Mouse (Mus musculus) hindbrain, embryonic 10.5 days (tissue): Measurements from ENCODE around the gene Kif5c. TPM values are rescaled to one million over a fixed set of nuclear protein-coding genes. Genes with fewer than 3 reads are reported as not detected.

Experiments
- DNase-seq: peaks from one replicate; pipeline ENCODE4 v3.0.0-alpha.2; 2017; ENCODE audit warnings: low spot score
- H3K27ac ChIP-seq: fragments of 300-500 bp; sonication (generic); 2 replicates; pipeline ENCODE4 v1.5.1; 2016; ENCODE audit warnings: mild to moderate bottlenecking, moderate library complexity
- H3K27me3 ChIP-seq: fragments of 300-500 bp; sonication (generic); 2 replicates; pipeline ENCODE4 v1.6.1; 2016; ENCODE audit warnings: mild to moderate bottlenecking; ENCODE audit not compliant: poor library complexity, insufficient read depth, severe bottlenecking
- H3K36me3 ChIP-seq: fragments of 300-500 bp; sonication (generic); 2 replicates; pipeline ENCODE4 v1.6.1; 2016; ENCODE audit warnings: mild to moderate bottlenecking, moderate library complexity
- H3K4me1 ChIP-seq: fragments of 300-500 bp; sonication (generic); replicated peaks from 2 replicates; pipeline ENCODE4 v1.6.1; 2016; ENCODE audit warnings: mild to moderate bottlenecking
- H3K4me3 ChIP-seq: fragments of 300-500 bp; sonication (generic); 2 replicates; pipeline ENCODE4 v1.5.1; 2016; ENCODE audit warnings: mild to moderate bottlenecking, moderate library complexity
- H3K9me3 ChIP-seq: fragments of 300-500 bp; sonication (generic); 2 replicates; pipeline ENCODE4 v1.6.1; 2016; ENCODE audit warnings: mild to moderate bottlenecking, moderate library complexity
- WGBS: fragments of 180-500 bp; shearing (Covaris S2); methylation state at CpG from one replicate; pipeline ENCODE4 v1.1.7; 2016; 5-methylcytosine and 5-hydroxymethylcytosine counted together
- polyA plus RNA-seq: library from polyadenylated mRNA; unstranded; fragments of >200 nt; fragmentation: Nextera tagmentation; extraction: Ambion mirVana; gene quantifications from 2 replicates; pipeline ENCODE4 v1.2.1, GENCODE M21; 2016

The Kif5c gene
- polyA plus RNA-seq, 1 experiment from 2014 or later = 67.6 TPM

DNA sequence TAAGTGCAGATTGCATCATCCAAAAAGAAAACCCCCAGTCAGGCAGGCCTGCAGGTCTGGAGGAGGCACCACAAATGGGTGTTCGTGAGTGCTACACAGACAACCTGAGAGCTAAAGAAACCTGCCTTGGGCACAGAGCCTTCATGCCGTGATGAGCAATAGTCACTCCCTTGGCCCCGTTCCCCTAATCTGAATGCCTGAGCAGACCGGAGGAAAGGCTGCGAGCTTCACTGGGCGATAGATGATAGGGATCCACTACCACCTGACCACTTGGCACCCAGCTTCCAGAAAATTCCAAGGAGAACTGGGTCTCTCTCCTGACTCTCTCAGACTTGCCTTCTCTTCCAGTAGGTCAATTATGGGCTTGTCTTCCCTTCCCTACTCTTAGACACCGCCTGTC, 24.2 kb upstream of the Kif5c start:
- Histone ChIP-seq H3K36me3 (no peaks in the 10 kb centered on the region), H3K9me3 (no peaks in the 10 kb centered on the region), H3K27me3 (no peaks in the 10 kb centered on the region), H3K27ac (no peak overlapping the region), H3K4me3 (no peak overlapping the region), H3K4me1 (peaks cover 3% of the 10 kb centered on the region; the same call in 1 of the 2 replicates)
- DNase-seq = no peak
- 93% methylated on average over 7 of the region's 7 CpGs for WGBS

DNA sequence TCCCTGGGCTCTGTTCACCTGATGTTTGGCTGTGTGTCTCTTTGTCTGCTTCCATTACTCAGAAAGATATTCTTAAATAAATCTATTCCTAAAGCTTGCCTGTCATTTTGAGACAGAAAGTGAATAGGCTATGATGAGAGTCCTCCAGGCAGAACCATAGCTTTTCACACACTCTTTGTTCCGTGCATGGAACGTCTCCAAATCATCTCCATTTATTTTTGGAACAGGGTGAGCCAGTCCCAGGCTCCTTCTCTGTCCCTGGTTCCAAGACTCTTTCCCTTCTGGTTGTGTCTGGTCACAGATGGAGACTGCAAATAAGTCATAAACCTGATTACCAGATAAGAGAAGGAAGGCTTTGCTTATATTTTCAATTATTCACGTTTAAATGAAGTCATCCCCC, 22.8 kb upstream of the Kif5c start:
- no peaks in the 10 kb centered on the region for H3K36me3 ChIP-seq
- DNase-seq = no peak
- H3K9me3 ChIP-seq = no peaks in the 10 kb centered on the region
- H3K27me3 ChIP-seq = no peaks in the 10 kb centered on the region
- 87% methylated on average over 3 of the region's 3 CpGs for WGBS
- H3K27ac ChIP-seq = no peak overlapping the region
- H3K4me3 ChIP-seq = no peak overlapping the region
- H3K4me1 ChIP-seq = peaks cover 4% of the 10 kb centered on the region; the same call in 1 of the 2 replicates

DNA sequence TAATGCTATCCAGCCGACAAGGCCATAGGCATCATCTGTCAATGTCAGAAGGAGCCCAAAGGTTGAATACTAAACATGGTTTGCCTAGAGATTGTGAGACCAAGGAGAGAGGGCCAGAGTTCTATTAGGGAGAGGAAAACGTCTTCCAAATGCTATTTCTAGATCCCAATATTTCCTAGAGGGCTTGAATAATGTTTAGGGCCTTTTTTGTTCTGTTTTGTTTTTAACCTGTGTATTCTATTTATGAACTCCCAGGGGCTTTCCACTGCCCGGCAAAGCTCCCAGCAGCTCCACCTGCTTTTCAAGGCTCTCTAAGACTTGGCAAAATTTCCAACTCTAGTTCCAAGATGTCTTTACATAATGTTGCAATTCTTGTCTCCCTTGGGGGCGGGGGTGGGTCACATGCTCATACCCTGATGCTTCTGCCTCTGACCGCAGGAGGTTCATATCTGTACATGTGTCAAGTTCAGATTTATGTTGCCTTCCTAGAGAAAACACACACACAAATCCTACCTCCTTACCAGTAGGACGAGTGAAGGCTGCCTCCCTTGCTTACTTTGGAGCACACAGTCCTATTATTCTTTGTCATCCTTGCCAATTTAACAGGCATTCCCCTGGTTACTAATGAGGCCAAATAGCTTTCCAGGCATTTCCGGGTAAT, 18.9 kb upstream of the Kif5c start:
- DNase-seq = no peak

DNA sequence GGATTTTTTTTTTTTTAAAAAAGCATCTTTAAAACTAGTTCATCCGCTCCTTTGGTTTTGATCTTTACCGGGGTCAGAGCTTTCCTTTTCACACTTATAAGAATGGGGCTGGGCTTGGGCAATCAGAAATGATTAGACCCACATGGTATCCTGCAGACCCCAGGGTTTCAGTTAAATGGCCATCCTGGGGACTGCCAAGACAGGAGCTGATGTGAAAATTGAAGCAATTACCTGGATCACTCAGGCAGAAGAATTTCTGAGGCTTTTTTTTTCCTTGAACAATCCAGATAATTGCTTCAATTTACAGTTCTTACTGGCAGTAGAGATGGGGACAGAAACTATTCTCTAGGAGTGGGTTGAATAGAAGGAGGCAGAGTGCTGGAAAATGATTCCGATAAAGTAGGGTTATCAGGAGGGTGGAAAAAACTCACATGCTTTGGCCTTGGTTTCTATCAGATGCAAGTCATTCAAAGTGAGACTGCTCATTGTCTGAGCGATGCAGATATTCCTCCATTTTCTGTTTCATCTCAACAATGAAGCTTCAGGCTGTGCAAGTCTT, 16.2 kb upstream of the Kif5c start:
- WGBS = 86% methylated on average over 4 of the region's 4 CpGs
- no peak for DNase-seq
- H3K36me3 ChIP-seq = no peaks in the 10 kb centered on the region
- no peak overlapping the region for H3K4me3 ChIP-seq
- peaks cover 4% of the 10 kb centered on the region; the same call in 1 of the 2 replicates for H3K4me1 ChIP-seq
- H3K27ac ChIP-seq = no peak overlapping the region
- H3K9me3 ChIP-seq = 0 out of 2 replicates have a peak, but pooled peaks cover 4% of the 10 kb centered on the region
- no peaks in the 10 kb centered on the region for H3K27me3 ChIP-seq

More for the DNA sequence above, 18.9 kb upstream of the Kif5c start:
- Histone ChIP-seq H3K27ac (no peak overlapping the region), H3K4me1 (peaks cover 4% of the 10 kb centered on the region; the same call in 1 of the 2 replicates), H3K27me3 (no peaks in the 10 kb centered on the region), H3K36me3 (no peaks in the 10 kb centered on the region), H3K4me3 (no peak overlapping the region), H3K9me3 (0 out of 2 replicates have a peak, but pooled peaks cover 4% of the 10 kb centered on the region)
- WGBS = 71% methylated on average over 7 of the region's 7 CpGs

DNA sequence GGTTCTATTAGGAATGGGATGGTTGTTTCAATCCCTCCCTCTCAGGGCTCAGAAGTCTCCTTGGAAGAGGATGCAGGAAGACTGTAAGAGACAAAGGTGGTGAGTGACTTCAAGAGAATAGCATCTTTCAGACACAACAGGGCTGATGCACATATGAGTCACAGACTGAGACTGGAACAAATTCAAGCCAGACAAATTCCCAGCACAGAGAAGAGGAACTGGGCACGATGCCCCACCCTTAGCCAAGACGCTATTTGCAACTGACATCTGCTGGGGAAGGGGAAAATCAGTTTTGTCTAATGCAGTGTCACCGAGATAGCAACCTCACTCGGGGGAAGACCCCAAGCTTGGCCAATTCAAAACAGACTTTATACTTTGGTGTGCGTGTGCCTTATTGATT, 9.5 kb upstream of the Kif5c start:
- H3K4me3 ChIP-seq = no peak overlapping the region
- no peaks in the 10 kb centered on the region for H3K9me3 ChIP-seq
- DNase-seq = no peak
- H3K27me3 ChIP-seq = no peaks in the 10 kb centered on the region
- H3K27ac ChIP-seq = no peak overlapping the region
- H3K36me3 ChIP-seq = no peaks in the 10 kb centered on the region
- 88% methylated on average over 5 of the region's 5 CpGs for WGBS
- H3K4me1 ChIP-seq = 0 out of 2 replicates have a peak, but pooled peaks cover 3% of the 10 kb centered on the region

DNA sequence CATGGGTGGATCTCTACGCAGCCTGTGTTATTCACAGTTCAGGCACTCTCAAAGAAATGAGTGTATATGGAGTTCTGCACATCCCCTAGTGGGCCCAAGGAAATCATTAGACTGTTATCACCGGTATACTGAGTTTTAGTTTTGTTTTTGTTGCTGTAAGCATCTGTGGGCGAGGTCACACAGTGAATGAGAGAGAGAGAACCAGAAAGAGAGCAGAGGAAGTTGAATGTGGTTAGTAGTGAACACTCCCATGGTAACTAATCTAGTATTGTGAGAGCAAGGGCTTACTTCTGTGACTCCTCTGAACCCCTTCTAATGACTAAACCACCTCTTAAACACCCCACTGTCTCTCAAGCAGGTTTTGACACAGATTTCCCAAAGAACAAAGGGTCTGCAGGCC, 2.3 kb upstream of the Kif5c start:
- H3K4me1 ChIP-seq = peaks cover 20% of the 10 kb centered on the region
- H3K9me3 ChIP-seq = no peaks in the 10 kb centered on the region
- whole genome bisulfite sequencing = 80% methylated on average over 3 of the region's 3 CpGs
- H3K27ac ChIP-seq = no peak overlapping the region
- 0 out of 2 replicates have a peak, but pooled peaks cover under 1% of the 10 kb centered on the region for H3K36me3 ChIP-seq
- no peaks in the 10 kb centered on the region for H3K27me3 ChIP-seq
- no peak for DNase-seq
- no peak overlapping the region for H3K4me3 ChIP-seq

DNA sequence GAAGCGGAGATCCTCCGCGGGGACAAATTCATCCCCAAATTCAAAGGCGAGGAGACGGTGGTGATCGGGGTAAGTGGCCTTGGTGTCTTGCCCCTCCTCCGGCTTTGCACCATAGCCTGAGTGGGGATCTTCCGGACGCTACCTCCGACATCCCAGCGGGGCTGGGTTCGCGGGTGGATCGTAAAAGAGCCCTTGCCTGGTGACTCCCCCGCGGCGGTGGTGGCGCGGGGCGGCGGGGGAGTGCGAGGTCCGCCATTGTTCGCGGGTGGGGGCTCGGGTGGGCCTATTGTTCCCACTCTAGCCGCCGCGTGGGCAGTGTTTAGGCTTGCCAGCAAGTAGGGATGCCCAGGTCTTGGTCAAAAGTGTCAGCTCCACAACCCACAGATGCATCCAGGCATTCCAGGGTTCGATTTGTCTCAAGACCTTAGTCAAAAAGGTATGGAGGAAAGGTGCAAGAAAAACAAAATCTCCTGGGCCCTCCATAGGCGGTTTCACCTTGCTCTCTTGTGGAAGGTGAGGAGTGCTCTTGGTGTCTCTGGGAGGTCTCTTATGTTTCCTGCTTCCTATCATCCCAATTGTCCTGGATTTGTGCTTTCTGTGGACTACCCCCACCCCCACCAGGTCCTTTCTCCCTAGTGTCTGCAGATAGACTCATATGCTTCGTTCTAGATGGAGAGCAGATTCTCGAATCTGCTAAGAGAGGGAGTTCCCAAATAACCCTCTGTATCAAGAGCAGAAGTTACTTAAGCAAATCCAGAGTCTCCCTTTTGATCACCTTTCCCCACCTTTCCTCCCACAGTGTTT, 823 bp downstream of the Kif5c start:
- Histone ChIP-seq H3K27ac (peak overlapping the region; percentile 95), H3K36me3 (peaks cover 32% of the 10 kb centered on the region), H3K9me3 (peaks cover 4% of the 10 kb centered on the region; the same call in 1 of the 2 replicates), H3K27me3 (no peaks in the 10 kb centered on the region), H3K4me1 (peaks cover 20% of the 10 kb centered on the region), H3K4me3 (peak overlapping the region; percentile 96)
- no peak for DNase-seq
- WGBS = under 1% methylated on average over 33 of the region's 33 CpGs

DNA sequence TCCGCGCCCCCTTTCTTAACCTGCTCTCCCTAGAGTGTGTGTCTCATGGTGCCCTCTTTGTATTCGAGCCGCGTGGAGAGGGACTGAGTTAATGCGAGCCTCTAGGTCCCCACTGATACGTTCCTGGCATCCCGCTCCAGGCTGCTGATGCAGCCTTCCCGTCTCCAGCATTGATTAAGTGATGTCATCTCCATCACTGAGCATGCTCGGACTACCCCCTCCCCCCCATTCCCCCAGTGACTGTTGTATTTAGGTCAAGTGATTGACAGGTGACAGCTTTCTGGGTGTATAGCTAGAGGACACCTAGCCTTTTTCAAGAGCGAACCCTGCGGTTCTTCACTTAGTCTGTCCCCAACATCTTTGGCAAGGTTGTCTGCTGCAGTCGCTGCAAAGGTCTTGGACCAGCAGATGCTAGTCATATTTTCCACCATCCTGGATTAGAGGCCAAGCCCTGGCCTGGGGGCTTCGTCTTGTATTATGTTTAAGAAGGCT, 1.6 kb downstream of the Kif5c start:
- Histone ChIP-seq H3K4me3 (peak overlapping the region; percentile 96), H3K36me3 (peaks cover 35% of the 10 kb centered on the region), H3K27ac (peak overlapping the region; percentile 95), H3K9me3 (peaks cover 4% of the 10 kb centered on the region; the same call in 1 of the 2 replicates), H3K27me3 (no peaks in the 10 kb centered on the region), H3K4me1 (peaks cover 20% of the 10 kb centered on the region)
- DNase-seq = peak; percentile 70
- WGBS = 15% methylated on average over 14 of the region's 14 CpGs

DNA sequence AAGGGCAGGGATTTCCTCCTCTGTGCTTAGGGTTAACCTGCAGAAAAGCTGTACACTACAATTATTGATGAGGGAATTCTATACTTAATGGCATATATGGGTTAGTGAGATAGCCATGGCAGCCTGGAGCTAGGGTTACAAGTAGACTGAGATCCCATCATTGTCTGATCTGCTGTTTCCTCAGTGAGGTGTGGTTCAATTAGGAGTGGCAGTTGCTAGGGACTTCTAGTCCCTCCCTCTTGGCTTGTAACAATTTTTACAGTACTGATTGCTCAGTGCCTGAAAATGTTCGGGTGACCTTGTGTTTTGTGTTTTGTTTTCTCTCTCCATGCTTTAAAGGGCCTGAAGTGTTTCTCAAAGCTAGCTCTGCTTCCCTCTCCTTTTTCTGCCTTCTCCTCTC, 2.1 kb downstream of the Kif5c start:
- peaks cover 20% of the 10 kb centered on the region for H3K4me1 ChIP-seq
- H3K27me3 ChIP-seq = no peaks in the 10 kb centered on the region
- DNase-seq = no peak
- H3K4me3 ChIP-seq = peak overlapping the region; percentile 96
- peak overlapping the region; percentile 95 for H3K27ac ChIP-seq
- H3K9me3 ChIP-seq = peaks cover 4% of the 10 kb centered on the region; the same call in 1 of the 2 replicates
- peaks cover 35% of the 10 kb centered on the region for H3K36me3 ChIP-seq
- WGBS = 72% methylated on average over 1 of the region's 1 CpGs

DNA sequence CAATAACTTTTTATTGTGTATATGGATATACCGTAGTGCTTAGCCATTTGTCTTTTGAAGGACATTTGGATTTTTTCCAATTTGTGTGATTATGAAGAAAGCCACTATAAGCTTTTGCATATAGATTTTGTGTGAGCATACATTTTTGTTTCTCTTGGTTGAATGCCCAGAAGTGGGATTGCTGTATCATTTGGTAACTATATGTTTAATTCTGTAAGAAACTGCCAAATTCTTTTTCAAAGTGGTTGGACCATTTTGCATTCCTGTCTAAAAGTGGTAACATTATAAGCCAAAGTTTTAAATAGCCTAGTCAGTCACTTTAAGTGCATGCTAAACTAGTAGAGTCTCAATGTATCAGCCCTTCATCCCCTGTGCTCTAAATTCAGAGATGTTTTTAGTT, 6.5 kb downstream of the Kif5c start:
- Histone ChIP-seq H3K4me3 (no peak overlapping the region), H3K27ac (no peak overlapping the region), H3K27me3 (no peaks in the 10 kb centered on the region), H3K9me3 (peaks cover 4% of the 10 kb centered on the region; the same call in 1 of the 2 replicates), H3K36me3 (peaks cover 56% of the 10 kb centered on the region), H3K4me1 (peaks cover 43% of the 10 kb centered on the region)
- WGBS = 94% methylated on average over 1 of the region's 1 CpGs
- no peak for DNase-seq

DNA sequence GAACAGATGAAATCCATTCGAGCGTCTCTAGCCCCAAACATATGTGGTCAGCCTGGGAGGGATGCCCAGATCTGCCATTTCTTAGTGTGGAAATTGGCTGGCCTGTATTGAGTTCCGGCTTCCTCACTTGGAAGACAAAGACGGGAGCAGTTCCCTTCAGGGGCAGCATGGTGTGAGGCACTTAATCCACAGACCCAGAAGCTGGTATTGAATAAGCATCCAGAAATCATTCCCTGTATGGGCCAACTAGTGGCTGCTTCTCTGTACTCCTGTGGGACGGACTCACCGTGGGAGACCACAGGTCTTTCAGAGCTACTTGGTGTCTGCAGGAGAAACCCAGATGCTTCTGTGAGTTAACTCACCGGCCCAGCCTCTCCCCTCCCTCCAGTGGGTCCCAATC, 8.5 kb downstream of the Kif5c start:
- peaks cover 47% of the 10 kb centered on the region for H3K36me3 ChIP-seq

DNA sequence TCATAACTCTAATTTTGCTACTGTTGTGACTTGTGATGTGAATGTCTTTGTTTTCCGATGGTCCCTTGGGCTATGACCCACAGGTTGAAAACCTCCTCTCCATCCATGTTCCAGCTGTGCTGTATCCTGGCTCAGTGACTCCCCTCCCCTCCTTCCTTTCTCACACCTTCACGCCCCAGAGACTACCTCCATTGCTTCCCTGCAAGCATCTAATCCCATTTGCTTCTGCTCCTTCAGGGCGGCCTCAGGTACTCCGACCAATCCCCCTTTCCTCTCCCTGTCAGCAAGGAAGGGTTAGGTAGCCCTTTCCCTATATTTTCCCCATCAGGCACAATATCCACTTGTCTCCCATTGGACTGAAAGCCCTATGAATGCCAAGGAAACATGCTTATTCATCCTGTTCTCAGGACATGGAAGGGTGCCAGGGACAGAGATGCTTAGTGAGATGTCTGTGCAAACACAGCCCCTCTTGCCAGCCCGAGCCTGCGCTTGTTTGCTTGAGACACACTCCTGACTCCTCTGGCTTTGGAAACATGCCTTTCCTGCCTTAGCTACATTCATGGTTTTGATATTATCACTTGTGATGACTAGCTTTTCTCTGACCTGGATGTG, 9.1 kb downstream of the Kif5c start:
- Histone ChIP-seq H3K4me1 (peaks cover 58% of the 10 kb centered on the region), H3K27me3 (no peaks in the 10 kb centered on the region), H3K9me3 (no peaks in the 10 kb centered on the region), H3K36me3 (peaks cover 41% of the 10 kb centered on the region), H3K4me3 (no peak overlapping the region), H3K27ac (no peak overlapping the region; the same call in 1 of the 2 replicates)
- DNase-seq = no peak
- WGBS = 80% methylated on average over 6 of the region's 6 CpGs

More for the DNA sequence above, 8.5 kb downstream of the Kif5c start:
- Histone ChIP-seq H3K4me3 (no peak overlapping the region), H3K9me3 (no peaks in the 10 kb centered on the region), H3K27me3 (no peaks in the 10 kb centered on the region), H3K4me1 (peaks cover 52% of the 10 kb centered on the region), H3K27ac (no peak overlapping the region)
- 68% methylated on average over 7 of the region's 7 CpGs for WGBS
- no peak for DNase-seq
